Mouse (Mus musculus) hindbrain, embryonic 15.5 days (tissue): ENCODE data around the gene Trim44. TPM values are rescaled to one million over a fixed set of nuclear protein-coding genes. Genes with fewer than 3 reads are reported as not detected.

Experiments
- ATAC-seq: fragments of 200-750 bp; cut with Nextera tagmentation; 2 replicates; pipeline ENCODE4 v1.8.0; 2017; ENCODE audit warnings: low read depth, moderate number of reproducible peaks, moderate TSS enrichment; ENCODE audit not compliant: low FRiP score
- H3K27ac ChIP-seq: fragments of 300-500 bp; sonication (generic); replicated peaks from 2 replicates; pipeline ENCODE4 v1.5.1; 2015; ENCODE audit warnings: mild to moderate bottlenecking, inconsistent platforms
- H3K27me3 ChIP-seq: fragments of 300-500 bp; sonication (generic); 2 replicates; pipeline ENCODE4 v1.6.1; 2015; ENCODE audit warnings: control low read depth, inconsistent platforms
- H3K36me3 ChIP-seq: fragments of 300-500 bp; sonication (generic); 2 replicates; pipeline ENCODE4 v1.6.1; 2015; ENCODE audit warnings: control low read depth, inconsistent platforms
- H3K4me1 ChIP-seq: fragments of 300-500 bp; sonication (generic); replicated peaks from 2 replicates; pipeline ENCODE4 v1.6.1; 2015; ENCODE audit warnings: control low read depth, inconsistent platforms
- H3K4me2 ChIP-seq: fragments of 300-500 bp; sonication (generic); 2 replicates; pipeline ENCODE4 v1.6.1; 2015; ENCODE audit warnings: moderate library complexity, mild to moderate bottlenecking, inconsistent platforms
- H3K4me3 ChIP-seq: fragments of 300-500 bp; sonication (generic); 2 replicates; pipeline ENCODE4 v1.5.1; 2015; ENCODE audit warnings: mild to moderate bottlenecking, inconsistent platforms
- H3K9ac ChIP-seq: fragments of 300-500 bp; sonication (generic); 2 replicates; pipeline ENCODE4 v1.6.1; 2015; ENCODE audit warnings: inconsistent platforms
- H3K9me3 ChIP-seq: fragments of 300-500 bp; sonication (generic); 2 replicates; pipeline ENCODE4 v1.6.1; 2016; ENCODE audit warnings: control low read depth, inconsistent platforms
- WGBS: fragments of 180-500 bp; shearing (Covaris S2); methylation state at CpG from one replicate; pipeline ENCODE4 v1.1.7; 2015; 5-methylcytosine and 5-hydroxymethylcytosine counted together
- polyA plus RNA-seq: library from polyadenylated mRNA; unstranded; fragments of >200 nt; fragmentation: Nextera tagmentation; extraction: Ambion mirVana; gene quantifications from 2 replicates; pipeline ENCODE4 v1.2.1, GENCODE M21; 2015

Trim44 gene
- polyA plus RNA-seq, 1 experiment from 2014 or later = 63.5 TPM

- Histone ChIP-seq H3K4me1 (peaks cover 37% of the 10 kb centered on the region), H3K4me3 (peak overlapping the region; percentile 86), H3K9me3 (no peaks in the 10 kb centered on the region), H3K27ac (peak overlapping the region; percentile 95), H3K27me3 (no peaks in the 10 kb centered on the region), H3K9ac (peak overlapping the region; percentile 71), H3K36me3 (no peaks in the 10 kb centered on the region), H3K4me2 (peak overlapping the region; percentile 69)
- WGBS = 17% methylated on average over 6 of the region's 6 CpGs
- no peak for ATAC-seq
Observed at GRCm38 (mm10) chr2:102401352-102401692, 6.3 kb downstream of the Trim44 start.

GRCm38 (mm10) chr2:102400605-102401351 lies 6.8 kb downstream of the Trim44 start:
- peak overlapping the region; percentile 86 for H3K4me3 ChIP-seq
- H3K9ac ChIP-seq = peak overlapping the region; percentile 71
- H3K27ac ChIP-seq = peak overlapping the region; percentile 95
- H3K9me3 ChIP-seq = no peaks in the 10 kb centered on the region
- H3K4me1 ChIP-seq = peaks cover 33% of the 10 kb centered on the region
- H3K27me3 ChIP-seq = no peaks in the 10 kb centered on the region
- WGBS = under 1% methylated on average over 68 of the region's 94 CpGs
- peak; percentile 94 for ATAC-seq
- no peaks in the 10 kb centered on the region for H3K36me3 ChIP-seq
- peak overlapping the region; percentile 69 for H3K4me2 ChIP-seq

- 38% methylated on average over 48 of the region's 48 CpGs for WGBS
Observed at GRCm38 (mm10) chr2:102399864-102400604, 7.6 kb downstream of the Trim44 start.

GRCm38 (mm10) chr2:102396493-102396892 lies 11.1 kb downstream of the Trim44 start:
- no peaks in the 10 kb centered on the region for H3K27me3 ChIP-seq
- no peaks in the 10 kb centered on the region for H3K9me3 ChIP-seq
- H3K4me2 ChIP-seq = no peak overlapping the region
- H3K36me3 ChIP-seq = no peaks in the 10 kb centered on the region
- no peak overlapping the region for H3K9ac ChIP-seq
- no peak for ATAC-seq
- no peak overlapping the region for H3K4me3 ChIP-seq
- 90% methylated on average over 1 of the region's 1 CpGs for WGBS
- peaks cover 31% of the 10 kb centered on the region for H3K4me1 ChIP-seq
- H3K27ac ChIP-seq = no peak overlapping the region

More at GRCm38 (mm10) chr2:102399864-102400604, 7.6 kb downstream of the Trim44 start:
- H3K4me2 ChIP-seq = peak overlapping the region; percentile 69
- no peaks in the 10 kb centered on the region for H3K9me3 ChIP-seq
- H3K36me3 ChIP-seq = no peaks in the 10 kb centered on the region
- H3K27ac ChIP-seq = peak overlapping the region; percentile 95
- peaks cover 33% of the 10 kb centered on the region for H3K4me1 ChIP-seq
- no peaks in the 10 kb centered on the region for H3K27me3 ChIP-seq
- H3K4me3 ChIP-seq = peak overlapping the region; percentile 86
- H3K9ac ChIP-seq = peak overlapping the region; percentile 71
- ATAC-seq = peak; percentile 6; the same call in 1 of the 2 replicates

GRCm38 (mm10) chr2:102393457-102393856 lies 14.2 kb downstream of the Trim44 start:
- Histone ChIP-seq H3K9me3 (no peaks in the 10 kb centered on the region), H3K4me2 (no peak overlapping the region), H3K36me3 (no peaks in the 10 kb centered on the region), H3K4me3 (no peak overlapping the region), H3K27ac (no peak overlapping the region), H3K9ac (no peak overlapping the region), H3K4me1 (peaks cover 12% of the 10 kb centered on the region), H3K27me3 (no peaks in the 10 kb centered on the region)
- no peak for ATAC-seq
- 100% methylated on average over 1 of the region's 1 CpGs for WGBS

- H3K9me3 ChIP-seq = no peaks in the 10 kb centered on the region
- H3K4me3 ChIP-seq = no peak overlapping the region
- H3K4me2 ChIP-seq = no peak overlapping the region
- no peaks in the 10 kb centered on the region for H3K27me3 ChIP-seq
- no peak overlapping the region for H3K27ac ChIP-seq
- no peak for ATAC-seq
- no peak overlapping the region for H3K9ac ChIP-seq
- peaks cover 17% of the 10 kb centered on the region for H3K4me1 ChIP-seq
- no peaks in the 10 kb centered on the region for H3K36me3 ChIP-seq
Observed at GRCm38 (mm10) chr2:102385328-102385902, 22.2 kb downstream of the Trim44 start.

GRCm38 (mm10) chr2:102384496-102384895 lies 23.1 kb downstream of the Trim44 start:
- H3K27me3 ChIP-seq = no peaks in the 10 kb centered on the region
- no peak overlapping the region for H3K27ac ChIP-seq
- 0 out of 2 replicates have a peak, but pooled peaks have one; percentile 34 for ATAC-seq
- no peak overlapping the region for H3K4me2 ChIP-seq
- H3K9me3 ChIP-seq = no peaks in the 10 kb centered on the region
- H3K36me3 ChIP-seq = no peaks in the 10 kb centered on the region
- no peak overlapping the region for H3K9ac ChIP-seq
- no peak overlapping the region for H3K4me3 ChIP-seq
- H3K4me1 ChIP-seq = peaks cover 17% of the 10 kb centered on the region
- 83% methylated on average over 1 of the region's 1 CpGs for WGBS

- H3K4me1 ChIP-seq = peaks cover 17% of the 10 kb centered on the region
- H3K27ac ChIP-seq = no peak overlapping the region; the same call in 1 of the 2 replicates
- H3K4me2 ChIP-seq = no peak overlapping the region
- 0 out of 2 replicates have a peak, but pooled peaks have one; percentile 42 for ATAC-seq
- WGBS = 48% methylated on average over 2 of the region's 2 CpGs
- no peak overlapping the region for H3K4me3 ChIP-seq
- H3K27me3 ChIP-seq = no peaks in the 10 kb centered on the region
- H3K9ac ChIP-seq = no peak overlapping the region
- H3K9me3 ChIP-seq = no peaks in the 10 kb centered on the region
- no peaks in the 10 kb centered on the region for H3K36me3 ChIP-seq
Observed at GRCm38 (mm10) chr2:102384057-102384456, 23.6 kb downstream of the Trim44 start.

GRCm38 (mm10) chr2:102383069-102383834 lies 24.4 kb downstream of the Trim44 start:
- peaks cover 17% of the 10 kb centered on the region for H3K4me1 ChIP-seq
- no peaks in the 10 kb centered on the region for H3K9me3 ChIP-seq
- H3K27ac ChIP-seq = peak overlapping the region; percentile 39; the same call in 1 of the 2 replicates
- H3K4me2 ChIP-seq = no peak overlapping the region
- ATAC-seq = no peak
- H3K4me3 ChIP-seq = no peak overlapping the region
- no peaks in the 10 kb centered on the region for H3K36me3 ChIP-seq
- no peak overlapping the region for H3K9ac ChIP-seq
- no peaks in the 10 kb centered on the region for H3K27me3 ChIP-seq
- 58% methylated on average over 3 of the region's 3 CpGs for WGBS

- H3K4me3 ChIP-seq = no peak overlapping the region
- H3K36me3 ChIP-seq = no peaks in the 10 kb centered on the region
- WGBS = 82% methylated on average over 3 of the region's 3 CpGs
- no peaks in the 10 kb centered on the region for H3K27me3 ChIP-seq
- H3K9me3 ChIP-seq = no peaks in the 10 kb centered on the region
- no peak overlapping the region for H3K27ac ChIP-seq
- no peak overlapping the region for H3K9ac ChIP-seq
- H3K4me2 ChIP-seq = no peak overlapping the region
- no peak for ATAC-seq
- H3K4me1 ChIP-seq = peaks cover 17% of the 10 kb centered on the region
Observed at GRCm38 (mm10) chr2:102382519-102382918, 25.1 kb downstream of the Trim44 start.

- Histone ChIP-seq H3K4me1 (peaks cover 17% of the 10 kb centered on the region), H3K27ac (no peak overlapping the region), H3K36me3 (no peaks in the 10 kb centered on the region), H3K9me3 (no peaks in the 10 kb centered on the region), H3K9ac (no peak overlapping the region), H3K27me3 (no peaks in the 10 kb centered on the region), H3K4me2 (no peak overlapping the region), H3K4me3 (no peak overlapping the region)
- ATAC-seq = no peak
- 91% methylated on average over 2 of the region's 2 CpGs for WGBS
Observed at GRCm38 (mm10) chr2:102380581-102380980, 27.0 kb downstream of the Trim44 start.
